Mouse (Mus musculus): ENCODE data around the gene Sag. TPM values are rescaled to one million over a fixed set of nuclear protein-coding genes. Genes with fewer than 3 reads are reported as not detected.
"Not testable (repeated sequence)": the region's sequence is repeated elsewhere in the genome, so short reads cannot be mapped to it uniquely, and the experiment has no call there.

Sag gene
- polyA plus RNA-seq, 1 experiment from 2014 or later, result 2.8 TPM

DNA sequence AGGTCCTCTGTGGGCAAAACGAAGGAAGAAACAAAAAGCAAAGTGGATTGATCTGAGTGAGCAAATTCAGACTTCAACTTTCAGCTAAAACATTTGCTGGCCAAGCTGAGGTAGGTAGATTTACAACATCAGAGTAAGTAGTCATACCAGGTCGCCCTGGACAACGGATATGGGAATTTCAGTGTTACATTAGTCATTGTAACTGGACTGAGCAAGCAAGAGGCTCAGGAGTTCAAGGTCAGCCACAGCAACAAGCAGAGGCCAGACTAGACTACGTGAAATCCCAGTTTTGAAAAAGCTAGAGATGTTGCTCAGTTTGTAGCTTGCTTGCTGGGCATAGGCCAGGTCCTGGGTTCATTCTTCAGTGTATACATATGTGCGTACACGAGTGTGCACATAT lies 22.5 kb downstream of the Sag start:
- WGBS, result 88% methylated on average over 6 of the region's 6 CpGs
- ATAC-seq (ENCODE audit: low FRiP score, low read depth), result no peak

DNA sequence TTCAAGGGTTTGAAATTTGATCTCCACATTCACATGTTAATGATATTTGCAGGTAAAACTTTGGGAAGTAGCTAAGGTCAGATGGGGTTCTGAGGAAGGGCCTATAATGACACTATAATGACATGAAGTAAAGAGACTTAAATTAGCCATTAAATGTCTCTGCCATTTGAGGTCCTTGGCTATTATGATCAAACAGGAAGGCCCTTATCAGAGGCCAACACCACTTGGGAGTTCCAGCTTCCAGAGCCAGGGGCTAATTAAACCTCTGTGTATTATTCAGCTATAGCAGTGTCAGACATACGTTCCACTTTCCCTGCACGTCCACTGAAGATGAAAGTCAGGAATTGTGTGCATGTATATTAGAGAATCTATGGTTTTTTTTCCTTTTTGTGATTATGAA lies 23.0 kb downstream of the Sag start:
- Histone ChIP-seq H3K27ac (no peak overlapping the region), H3K4me2 (replicated peaks) (no peak overlapping the region), H3K9me3 (no peaks in the 10 kb centered on the region), H3K4me3 (no peak overlapping the region), H3K9ac (no peak overlapping the region), H3K36me3 (no peaks in the 10 kb centered on the region), H3K4me1 (no peaks in the 10 kb centered on the region; the same call in 1 of the 2 replicates), H3K27me3 (replicated peaks) (no peaks in the 10 kb centered on the region)
- 80% methylated on average over 2 of the region's 2 CpGs for WGBS
- no peak for ATAC-seq (ENCODE audit: low FRiP score, low read depth)

More for the DNA sequence above, 22.5 kb downstream of the Sag start:
- Histone ChIP-seq H3K36me3 (no peaks in the 10 kb centered on the region), H3K27ac (no peak overlapping the region), H3K27me3 (replicated peaks) (no peaks in the 10 kb centered on the region), H3K4me1 (no peaks in the 10 kb centered on the region; the same call in 1 of the 2 replicates), H3K4me3 (no peak overlapping the region), H3K9me3 (no peaks in the 10 kb centered on the region), H3K9ac (no peak overlapping the region), H3K4me2 (replicated peaks) (no peak overlapping the region)

DNA sequence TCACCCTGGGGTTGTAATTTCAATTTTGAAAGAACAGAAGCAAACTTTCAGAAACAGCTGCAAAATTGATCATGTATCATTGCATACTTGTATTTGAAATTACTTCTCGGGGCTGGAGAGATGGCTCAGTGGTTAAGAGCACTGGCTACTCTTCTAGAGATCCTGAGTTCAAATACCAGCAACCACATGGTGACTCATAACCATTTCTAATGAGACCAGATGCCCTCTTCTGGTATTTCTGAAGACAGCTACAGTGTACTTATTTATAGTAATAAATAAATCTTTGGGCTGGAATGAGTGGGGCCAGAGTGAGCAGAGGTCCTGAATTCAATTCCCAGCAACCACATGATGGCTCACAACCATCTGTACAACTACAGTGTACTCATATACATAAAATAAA lies 24.0 kb downstream of the Sag start:
- not testable (repeated sequence) for ATAC-seq (ENCODE audit: low FRiP score, low read depth)

DNA sequence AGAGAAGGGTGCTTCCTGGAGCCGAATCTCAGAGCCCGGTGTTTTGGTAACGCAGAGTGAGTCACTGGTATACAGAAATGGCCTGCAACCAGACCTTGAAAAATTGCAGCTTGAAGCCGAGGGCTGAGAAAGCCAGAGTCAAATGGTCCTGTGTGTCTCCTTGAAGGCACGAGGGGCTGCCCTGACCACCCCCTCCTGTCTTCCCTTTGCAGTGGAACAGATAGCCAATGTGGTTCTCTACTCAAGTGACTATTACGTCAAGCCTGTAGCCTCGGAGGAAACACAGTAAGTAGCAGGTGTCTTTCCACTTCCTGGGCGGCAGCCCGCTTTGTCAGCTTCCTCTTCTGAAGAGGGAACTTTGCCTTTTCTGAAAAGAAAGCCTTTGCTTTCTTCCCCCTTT lies 24.7 kb downstream of the Sag start:
- no peaks in the 10 kb centered on the region for H3K9me3 ChIP-seq
- no peaks in the 10 kb centered on the region for H3K27me3 ChIP-seq (replicated peaks)
- H3K4me3 ChIP-seq, result no peak overlapping the region
- no peak overlapping the region for H3K4me2 ChIP-seq (replicated peaks)
- no peak for ATAC-seq (ENCODE audit: low FRiP score, low read depth)
- H3K9ac ChIP-seq, result no peak overlapping the region
- no peaks in the 10 kb centered on the region for H3K36me3 ChIP-seq
- H3K4me1 ChIP-seq, result no peaks in the 10 kb centered on the region; the same call in 1 of the 2 replicates
- 83% methylated on average over 9 of the region's 9 CpGs for WGBS
- no peak overlapping the region for H3K27ac ChIP-seq

More for the DNA sequence above, 24.0 kb downstream of the Sag start:
- not testable (repeated sequence) for H3K4me2 ChIP-seq (replicated peaks); H3K27ac ChIP-seq; H3K4me1 ChIP-seq; H3K9ac ChIP-seq; H3K9me3 ChIP-seq; H3K4me3 ChIP-seq; H3K36me3 ChIP-seq; H3K27me3 ChIP-seq (replicated peaks)
- 88% methylated on average over 1 of the region's 1 CpGs for WGBS

DNA sequence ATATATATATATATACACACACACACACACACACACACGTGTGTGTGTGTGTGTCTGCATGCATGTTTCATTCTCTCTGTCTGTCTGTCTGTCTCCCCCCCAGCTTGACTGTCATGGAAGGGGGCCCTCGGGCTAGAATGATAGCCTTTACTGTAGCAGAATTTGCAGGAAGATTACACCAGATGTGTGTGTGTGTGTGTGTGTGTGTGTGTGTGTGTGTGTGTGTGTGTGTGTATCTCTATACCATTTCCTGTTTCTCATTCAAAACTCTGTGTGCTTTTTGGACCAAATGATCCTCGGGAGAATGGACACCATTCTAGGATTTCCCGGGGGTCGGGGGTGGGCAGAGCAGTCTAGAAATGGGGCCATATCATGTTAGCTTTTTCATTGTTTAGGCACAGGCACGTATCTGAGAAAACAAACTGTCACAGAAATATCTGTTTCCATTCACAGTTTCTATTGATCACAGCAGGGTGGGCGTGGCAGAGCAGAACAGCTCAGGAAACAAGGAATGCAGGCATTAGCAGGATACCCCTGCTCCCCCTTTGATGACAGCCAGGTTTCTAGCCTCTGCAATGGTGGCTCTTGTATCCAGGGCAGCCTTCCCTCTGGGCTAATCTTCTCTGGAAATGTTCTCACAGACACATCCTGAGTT lies 25.6 kb downstream of the Sag start:
- 49% methylated on average over 7 of the region's 7 CpGs for WGBS

DNA sequence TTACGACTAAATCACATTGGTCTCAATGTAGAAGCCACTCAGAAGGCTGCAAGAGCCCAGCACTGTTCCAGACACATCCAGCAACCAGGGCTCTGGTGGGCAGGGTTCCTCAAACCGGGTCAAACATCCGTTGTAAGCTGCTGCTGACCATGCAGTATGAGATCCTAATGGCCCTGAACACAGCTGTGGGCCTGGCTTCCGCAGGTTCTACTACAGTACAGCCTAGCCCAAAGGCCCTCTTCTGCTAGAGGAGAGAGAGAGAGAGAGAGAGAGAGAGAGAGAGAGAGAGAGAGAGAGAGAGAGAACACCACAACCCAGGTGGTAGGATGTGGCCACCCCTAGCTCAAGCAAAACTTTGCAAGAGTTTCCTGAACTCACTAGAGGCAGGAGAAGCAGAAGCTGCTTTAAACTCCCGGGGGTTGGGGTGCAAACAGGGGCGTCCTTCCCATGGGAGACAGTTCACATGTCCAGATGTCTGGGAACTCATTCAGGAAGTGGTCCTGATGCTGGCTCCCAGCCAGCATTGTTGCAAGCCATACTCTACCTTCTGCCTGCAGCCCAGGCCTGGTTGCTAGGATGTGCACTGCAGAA lies 26.2 kb downstream of the Sag start:
- H3K36me3 ChIP-seq, result no peaks in the 10 kb centered on the region
- no peak for ATAC-seq (ENCODE audit: low FRiP score, low read depth)
- 72% methylated on average over 6 of the region's 6 CpGs for WGBS
- no peaks in the 10 kb centered on the region for H3K27me3 ChIP-seq (replicated peaks)
- H3K9me3 ChIP-seq, result no peaks in the 10 kb centered on the region
- no peak overlapping the region for H3K4me2 ChIP-seq (replicated peaks)
- no peak overlapping the region for H3K27ac ChIP-seq
- H3K9ac ChIP-seq, result no peak overlapping the region
- H3K4me3 ChIP-seq, result no peak overlapping the region
- H3K4me1 ChIP-seq, result no peaks in the 10 kb centered on the region; the same call in 1 of the 2 replicates

More for the DNA sequence above, 25.6 kb downstream of the Sag start:
- H3K9ac ChIP-seq, result no peak overlapping the region
- H3K27me3 ChIP-seq (replicated peaks), result no peaks in the 10 kb centered on the region
- H3K4me1 ChIP-seq, result no peaks in the 10 kb centered on the region; the same call in 1 of the 2 replicates
- no peaks in the 10 kb centered on the region for H3K9me3 ChIP-seq
- ATAC-seq (ENCODE audit: low FRiP score, low read depth), result no peak
- no peak overlapping the region for H3K27ac ChIP-seq
- H3K36me3 ChIP-seq, result no peaks in the 10 kb centered on the region
- H3K4me2 ChIP-seq (replicated peaks), result no peak overlapping the region
- H3K4me3 ChIP-seq, result no peak overlapping the region

DNA sequence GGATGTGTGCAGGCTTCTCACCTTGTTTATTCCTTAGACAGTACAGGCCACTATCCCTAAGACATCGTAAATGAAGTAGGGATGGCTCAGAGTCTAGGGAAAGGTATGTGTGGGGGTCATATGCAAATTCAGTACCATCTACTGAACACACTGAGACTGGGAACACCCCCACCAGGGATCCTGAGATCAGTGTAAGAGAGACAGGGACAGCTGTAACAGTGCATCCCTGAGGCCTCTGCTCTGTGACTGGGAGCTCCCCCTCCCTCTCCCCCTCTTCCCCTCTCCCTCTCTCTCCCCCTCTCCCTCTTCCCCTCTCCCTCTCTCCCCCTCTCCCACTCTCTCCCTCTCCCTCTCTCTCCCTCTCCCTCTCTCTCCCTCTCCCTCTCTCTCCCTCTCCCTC lies 33.0 kb downstream of the Sag start:
- no peak overlapping the region for H3K4me2 ChIP-seq (replicated peaks)
- H3K9ac ChIP-seq, result no peak overlapping the region
- no peak overlapping the region for H3K27ac ChIP-seq
- H3K9me3 ChIP-seq, result no peaks in the 10 kb centered on the region
- H3K4me1 ChIP-seq, result no peaks in the 10 kb centered on the region
- no peak for ATAC-seq (ENCODE audit: low FRiP score, low read depth)
- no peaks in the 10 kb centered on the region for H3K36me3 ChIP-seq
- no peak overlapping the region for H3K4me3 ChIP-seq
- 79% methylated on average over 1 of the region's 1 CpGs for WGBS
- H3K27me3 ChIP-seq (replicated peaks), result no peaks in the 10 kb centered on the region

DNA sequence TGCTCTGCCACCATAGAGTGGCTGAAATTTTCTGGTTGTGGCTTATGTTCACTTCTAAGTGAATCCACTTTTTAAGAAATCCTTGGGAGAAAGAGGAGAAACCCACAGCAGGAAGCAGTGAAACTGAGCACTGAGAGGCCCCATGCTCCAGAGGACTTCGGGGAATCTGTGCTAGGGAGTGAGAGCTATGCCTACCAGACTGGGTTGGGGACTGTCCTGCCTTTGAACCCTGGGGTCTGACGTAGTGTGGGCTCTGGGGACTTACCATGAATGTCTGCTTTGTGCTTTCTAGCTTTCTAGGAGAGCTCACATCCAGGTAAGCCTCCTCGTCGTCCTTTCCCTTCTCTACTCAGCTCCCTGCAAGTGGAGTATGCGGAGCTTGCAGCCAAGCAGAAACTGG lies 33.5 kb downstream of the Sag start:
- no peaks in the 10 kb centered on the region for H3K4me1 ChIP-seq
- WGBS, result 47% methylated on average over 5 of the region's 5 CpGs
- H3K36me3 ChIP-seq, result no peaks in the 10 kb centered on the region
- no peak overlapping the region for H3K4me3 ChIP-seq
- no peak for ATAC-seq (ENCODE audit: low FRiP score, low read depth)
- H3K27me3 ChIP-seq (replicated peaks), result no peaks in the 10 kb centered on the region
- no peak overlapping the region for H3K4me2 ChIP-seq (replicated peaks)
- H3K9me3 ChIP-seq, result no peaks in the 10 kb centered on the region
- no peak overlapping the region for H3K9ac ChIP-seq
- no peak overlapping the region for H3K27ac ChIP-seq

DNA sequence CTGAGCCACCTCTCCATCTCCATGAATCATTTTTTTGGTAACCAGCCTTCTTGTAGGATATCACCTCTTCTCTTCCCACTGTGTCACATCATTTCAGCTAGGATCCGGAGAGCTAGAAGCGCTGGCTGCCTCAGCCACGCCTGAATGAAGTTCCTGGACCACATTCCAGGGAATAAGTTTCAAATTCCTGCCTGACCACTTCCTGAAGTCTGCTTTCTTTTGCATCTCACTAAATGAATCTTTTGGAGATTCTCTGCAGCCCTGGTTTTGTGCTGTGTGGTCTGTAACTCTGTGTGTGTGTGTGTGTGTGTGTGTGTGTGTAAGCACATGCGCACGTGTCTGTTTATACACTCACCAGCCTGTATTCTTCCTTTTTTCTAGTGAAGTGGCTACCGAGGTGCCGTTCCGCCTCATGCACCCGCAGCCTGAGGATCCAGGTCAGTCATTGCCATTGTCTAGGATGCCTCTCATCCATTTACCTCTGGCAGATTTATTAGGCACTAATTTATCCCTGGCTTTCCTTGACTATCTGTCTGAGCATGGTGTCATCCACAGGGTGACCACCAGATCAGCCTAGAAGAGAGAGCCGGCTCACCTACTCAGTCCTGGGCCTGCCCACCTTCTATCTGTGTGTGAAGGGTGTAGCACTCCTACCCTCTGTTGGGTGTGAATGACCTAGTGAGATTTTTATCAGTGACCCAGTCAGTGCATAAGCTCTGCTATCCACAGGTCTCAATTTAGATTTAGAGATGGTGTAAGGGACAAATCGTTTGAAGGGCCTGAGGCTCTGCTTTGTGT lies 37.1 kb downstream of the Sag start:
- no peaks in the 10 kb centered on the region for H3K4me1 ChIP-seq
- no peaks in the 10 kb centered on the region for H3K36me3 ChIP-seq
- H3K9ac ChIP-seq, result no peak overlapping the region
- H3K27ac ChIP-seq, result no peak overlapping the region
- 63% methylated on average over 11 of the region's 11 CpGs for WGBS
- H3K9me3 ChIP-seq, result no peaks in the 10 kb centered on the region
- H3K27me3 ChIP-seq (replicated peaks), result no peaks in the 10 kb centered on the region
- no peak overlapping the region for H3K4me2 ChIP-seq (replicated peaks)
- no peak overlapping the region for H3K4me3 ChIP-seq
- ATAC-seq (ENCODE audit: low FRiP score, low read depth), result no peak

DNA sequence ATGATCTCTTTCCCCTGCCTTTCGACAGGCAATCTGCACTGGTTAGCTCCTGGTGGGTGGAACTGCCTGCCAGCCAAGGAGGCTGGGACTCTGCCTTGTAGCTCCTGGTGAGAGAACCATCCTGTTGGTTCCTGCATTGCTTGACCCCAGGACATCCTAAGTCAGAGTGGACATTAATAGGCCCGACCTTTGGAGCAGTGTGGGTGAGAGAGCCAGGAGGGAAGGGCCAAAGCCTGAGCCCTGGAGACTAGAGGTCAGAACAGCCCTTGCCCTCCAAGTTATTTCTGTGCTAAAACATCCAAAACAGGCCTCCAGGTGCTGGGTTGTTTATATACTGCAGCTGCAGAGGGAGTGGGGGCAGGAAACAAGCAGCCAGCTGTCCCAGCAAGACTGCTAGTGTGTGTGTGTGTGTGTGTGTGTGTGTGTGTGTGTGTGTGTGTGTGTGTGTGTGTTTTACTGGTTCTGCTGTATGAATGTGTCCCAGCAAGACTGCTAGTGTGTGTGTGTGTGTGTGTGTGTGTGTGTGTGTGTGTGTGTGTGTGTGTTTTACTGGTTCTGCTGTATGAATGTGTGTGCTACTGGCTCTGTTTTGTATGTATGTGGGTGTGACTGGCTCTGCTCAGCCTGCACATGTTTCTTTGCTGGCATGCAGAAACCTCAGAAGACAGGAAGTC lies 43.5 kb downstream of the Sag start:
- H3K4me3 ChIP-seq, result no peak overlapping the region
- H3K27me3 ChIP-seq (replicated peaks), result no peaks in the 10 kb centered on the region
- no peaks in the 10 kb centered on the region for H3K9me3 ChIP-seq
- no peak overlapping the region for H3K9ac ChIP-seq
- 0 out of 2 replicates have a peak, but pooled peaks cover 5% of the 10 kb centered on the region for H3K4me1 ChIP-seq
- 47% methylated on average over 2 of the region's 2 CpGs for WGBS
- ATAC-seq (ENCODE audit: low FRiP score, low read depth), result no peak
- H3K36me3 ChIP-seq, result no peaks in the 10 kb centered on the region
- no peak overlapping the region for H3K27ac ChIP-seq
- H3K4me2 ChIP-seq (replicated peaks), result no peak overlapping the region

DNA sequence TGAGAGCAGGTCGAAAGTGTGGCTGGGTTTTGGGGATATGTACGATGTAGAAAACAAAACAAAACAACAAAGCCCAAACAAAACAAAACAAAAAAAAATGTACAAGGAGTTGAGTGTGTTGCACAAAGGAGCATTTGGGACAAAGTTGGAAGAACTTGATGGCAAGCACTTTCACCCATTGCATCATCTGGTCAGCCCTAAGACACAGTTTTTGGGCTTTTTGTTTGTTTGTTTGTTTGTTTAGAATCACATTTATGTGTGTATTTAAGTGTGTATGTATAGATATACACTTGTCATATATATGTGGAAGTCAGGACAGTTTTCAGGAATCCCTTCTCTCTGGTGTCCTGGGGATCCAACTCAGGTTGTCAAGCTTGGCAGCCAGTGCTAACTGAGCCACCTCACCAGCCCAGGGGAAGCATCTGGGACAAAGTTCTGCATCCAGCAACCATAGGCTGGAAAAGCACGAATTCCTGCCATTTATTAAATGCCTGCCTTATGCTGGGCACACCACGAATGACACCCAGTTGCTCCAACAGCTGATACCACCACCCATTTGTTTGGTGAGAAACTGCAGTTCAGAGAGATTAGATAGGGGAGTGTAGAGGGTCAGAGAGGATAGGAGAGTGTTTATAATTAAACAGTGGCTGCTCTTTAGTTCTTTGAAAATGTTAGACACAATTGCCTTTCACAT lies 44.1 kb downstream of the Sag start:
- Histone ChIP-seq H3K4me2 (replicated peaks) (no peak overlapping the region), H3K27ac (no peak overlapping the region), H3K36me3 (no peaks in the 10 kb centered on the region), H3K27me3 (replicated peaks) (no peaks in the 10 kb centered on the region), H3K4me1 (0 out of 2 replicates have a peak, but pooled peaks cover 5% of the 10 kb centered on the region), H3K9ac (no peak overlapping the region), H3K4me3 (no peak overlapping the region), H3K9me3 (no peaks in the 10 kb centered on the region)
- no peak for ATAC-seq (ENCODE audit: low FRiP score, low read depth)
- 69% methylated on average over 4 of the region's 4 CpGs for WGBS
